Mouse (Mus musculus): Measurements from ENCODE around the gene Unc13d.
"Not testable (repeated sequence)": the region's sequence is repeated elsewhere in the genome, so short reads cannot be mapped to it uniquely, and the experiment has no call there.

Unc13d gene

GRCm38 (mm10) chr11:116077446-116078204, at the start of gene Unc13d:
TSS of gene Unc13d (minus strand) at chr11:116077961.
- no peak for DNase-seq (ENCODE audit: low spot score)

GRCm38 (mm10) chr11:116126261-116126660, 48.5 kb upstream of the Unc13d start:
- no peak for DNase-seq (ENCODE audit: low spot score)

- DNase-seq (ENCODE audit: low spot score): not testable (repeated sequence)
These were observed 44.0 kb upstream of the Unc13d start for GRCm38 (mm10) chr11:116121731-116122245.

GRCm38 (mm10) chr11:116117819-116118218, 40.1 kb upstream of the Unc13d start:
- no peak for DNase-seq (ENCODE audit: low spot score)

GRCm38 (mm10) chr11:116117241-116117640, 39.5 kb upstream of the Unc13d start:
- DNase-seq (ENCODE audit: low spot score): no peak

GRCm38 (mm10) chr11:116111611-116112203, 33.9 kb upstream of the Unc13d start:
- DNase-seq (ENCODE audit: low spot score): no peak

- no peak for DNase-seq (ENCODE audit: low spot score)
These were observed 33.3 kb upstream of the Unc13d start for GRCm38 (mm10) chr11:116111067-116111466.

- peak; percentile 34 for DNase-seq (ENCODE audit: low spot score)
These were observed 32.8 kb upstream of the Unc13d start for GRCm38 (mm10) chr11:116110540-116110939.

- DNase-seq (ENCODE audit: low spot score): peak; percentile 83
These were observed 32.4 kb upstream of the Unc13d start for GRCm38 (mm10) chr11:116110131-116110530.

GRCm38 (mm10) chr11:116109441-116110081, 31.8 kb upstream of the Unc13d start:
- DNase-seq (ENCODE audit: low spot score): peak; percentile 67

- peak; percentile 74 for DNase-seq (ENCODE audit: low spot score)
These were observed 30.8 kb upstream of the Unc13d start for GRCm38 (mm10) chr11:116108464-116109137.

- no peak for DNase-seq (ENCODE audit: low spot score)
These were observed 30.1 kb upstream of the Unc13d start for GRCm38 (mm10) chr11:116107777-116108285.

GRCm38 (mm10) chr11:116106963-116107776, 29.4 kb upstream of the Unc13d start:
- peak; percentile 38 for DNase-seq (ENCODE audit: low spot score)

GRCm38 (mm10) chr11:116106154-116106962, 28.6 kb upstream of the Unc13d start:
- DNase-seq (ENCODE audit: low spot score): peak; percentile 51

GRCm38 (mm10) chr11:116105065-116105464, 27.3 kb upstream of the Unc13d start:
- DNase-seq (ENCODE audit: low spot score): no peak

- peak; percentile 79 for DNase-seq (ENCODE audit: low spot score)
These were observed 26.4 kb upstream of the Unc13d start for GRCm38 (mm10) chr11:116104006-116104646.

GRCm38 (mm10) chr11:116103572-116103971, 25.8 kb upstream of the Unc13d start:
- peak; percentile 57 for DNase-seq (ENCODE audit: low spot score)

GRCm38 (mm10) chr11:116102472-116102871, 24.7 kb upstream of the Unc13d start:
- DNase-seq (ENCODE audit: low spot score): no peak

GRCm38 (mm10) chr11:116101931-116102381, 24.2 kb upstream of the Unc13d start:
- DNase-seq (ENCODE audit: low spot score): peak; percentile 44

GRCm38 (mm10) chr11:116100839-116101238, 23.1 kb upstream of the Unc13d start:
- DNase-seq (ENCODE audit: low spot score): no peak

Measured in MN1 (cell line).